Mouse (Mus musculus) NIH3T3 (cell line): ENCODE results near the gene Tiam1.
"Not testable (repeated sequence)": the region's sequence is repeated elsewhere in the genome, so short reads cannot be mapped to it uniquely, and the experiment has no call there.

Experiments used
- DNase-seq: peaks from one replicate; pipeline ENCODE4 v3.0.0-alpha.2; 2012; ENCODE audit warnings: low read depth

The Tiam1 gene

GRCm38 (mm10) chr16:90104714-90105459 lies 38.7 kb downstream of the Tiam1 start:
- no peak for DNase-seq

DNA sequence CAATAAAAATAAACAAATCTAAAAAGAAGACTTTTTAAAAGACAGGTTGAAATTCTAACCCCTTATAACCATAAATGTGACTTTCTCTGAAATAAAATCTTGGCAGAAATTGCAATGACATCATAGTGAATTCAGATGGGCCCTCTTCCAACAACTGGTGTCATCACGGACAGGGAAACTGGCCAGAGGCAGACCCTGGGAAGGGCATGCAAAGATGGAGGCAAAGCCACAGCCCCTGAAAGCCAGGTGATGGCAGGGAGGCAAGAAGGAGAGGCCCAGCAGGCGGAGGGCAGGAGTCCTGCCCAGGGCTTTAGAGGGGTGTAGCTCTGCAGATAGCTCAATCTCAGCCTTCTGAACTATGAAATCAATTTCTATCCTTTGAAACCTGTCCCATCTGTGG lies 39.8 kb downstream of the Tiam1 start:
- peak; percentile 32 for DNase-seq

GRCm38 (mm10) chr16:90102596-90102995 lies 41.0 kb downstream of the Tiam1 start:
- no peak for DNase-seq

GRCm38 (mm10) chr16:90098191-90098605 lies 45.4 kb downstream of the Tiam1 start:
- DNase-seq = no peak

DNA sequence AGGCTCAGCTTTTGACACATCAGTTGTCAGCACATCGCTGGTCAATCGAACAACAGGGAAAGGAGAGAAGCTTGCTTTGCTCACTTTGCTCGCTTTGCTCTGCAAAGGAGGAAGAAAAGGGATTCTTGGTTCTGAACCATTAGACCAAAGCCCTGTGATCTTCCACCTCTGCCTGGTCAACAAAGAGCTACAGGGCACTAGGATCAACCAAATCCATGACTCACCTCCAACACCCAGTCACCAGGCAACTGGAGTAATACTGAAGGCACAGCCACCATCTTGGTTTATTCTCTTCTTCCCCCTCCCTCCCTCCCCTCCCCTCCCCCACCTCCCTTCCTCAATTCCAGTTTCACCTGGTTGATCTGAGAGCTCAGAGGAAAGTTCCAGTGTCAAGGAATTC lies 45.8 kb downstream of the Tiam1 start:
- DNase-seq = no peak

DNA sequence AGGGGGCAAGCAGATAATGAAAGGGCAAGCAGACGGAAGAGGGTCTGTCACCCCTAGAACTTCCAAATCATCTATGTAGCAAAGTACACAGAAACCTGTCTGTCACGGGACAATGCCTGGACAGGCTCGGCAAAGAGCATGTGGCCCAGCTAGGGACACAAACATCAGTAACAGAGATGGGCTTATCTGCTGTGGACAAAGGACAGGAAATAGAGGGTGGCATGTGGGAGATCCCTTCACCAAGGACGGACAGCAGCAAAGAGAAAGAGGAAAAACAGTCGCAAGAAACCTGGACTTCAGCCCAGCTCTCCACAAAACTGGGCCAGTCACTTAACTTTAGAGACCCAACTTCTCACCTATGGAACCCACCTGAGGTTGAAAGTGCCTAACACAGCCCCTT lies 47.6 kb downstream of the Tiam1 start:
- no peak for DNase-seq

DNA sequence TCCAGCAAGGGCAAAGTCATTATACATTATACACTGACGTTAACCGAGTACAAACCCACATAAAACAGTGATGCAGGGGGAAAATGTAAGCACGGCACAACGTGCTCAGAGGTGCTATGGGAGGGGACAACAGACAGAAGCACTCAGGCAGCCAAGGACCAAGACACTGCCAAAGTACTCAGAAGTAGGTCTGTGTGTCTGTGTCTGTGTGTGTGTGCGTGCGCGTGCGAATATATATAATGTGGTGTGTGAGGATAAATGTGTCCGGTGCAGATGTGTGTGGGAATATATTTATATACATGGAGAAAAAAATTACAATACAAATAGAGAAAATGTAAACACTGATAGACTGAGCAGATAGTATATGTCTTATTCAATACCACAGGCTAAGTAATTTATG lies 50.6 kb downstream of the Tiam1 start:
- DNase-seq = no peak

DNA sequence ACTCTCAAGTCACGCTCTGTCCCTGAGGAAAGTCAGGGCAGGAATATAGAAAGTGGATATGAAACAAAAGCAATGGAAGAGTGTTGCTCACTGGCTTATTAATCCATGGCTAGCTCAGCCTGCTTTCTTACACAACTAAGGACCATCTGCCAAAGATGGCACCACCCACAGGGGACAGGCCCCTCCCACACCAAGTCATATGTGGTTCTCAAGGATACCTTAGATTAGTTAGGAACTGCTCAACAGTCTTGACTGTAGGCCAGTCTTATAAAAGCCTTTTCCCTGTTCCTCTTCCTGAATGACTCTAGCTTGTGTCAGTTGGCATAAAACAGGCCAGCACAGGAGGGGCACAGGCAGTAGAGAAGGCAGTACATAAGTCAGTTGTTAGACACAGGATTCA lies 51.7 kb downstream of the Tiam1 start:
- peak; percentile 45 for DNase-seq

DNA sequence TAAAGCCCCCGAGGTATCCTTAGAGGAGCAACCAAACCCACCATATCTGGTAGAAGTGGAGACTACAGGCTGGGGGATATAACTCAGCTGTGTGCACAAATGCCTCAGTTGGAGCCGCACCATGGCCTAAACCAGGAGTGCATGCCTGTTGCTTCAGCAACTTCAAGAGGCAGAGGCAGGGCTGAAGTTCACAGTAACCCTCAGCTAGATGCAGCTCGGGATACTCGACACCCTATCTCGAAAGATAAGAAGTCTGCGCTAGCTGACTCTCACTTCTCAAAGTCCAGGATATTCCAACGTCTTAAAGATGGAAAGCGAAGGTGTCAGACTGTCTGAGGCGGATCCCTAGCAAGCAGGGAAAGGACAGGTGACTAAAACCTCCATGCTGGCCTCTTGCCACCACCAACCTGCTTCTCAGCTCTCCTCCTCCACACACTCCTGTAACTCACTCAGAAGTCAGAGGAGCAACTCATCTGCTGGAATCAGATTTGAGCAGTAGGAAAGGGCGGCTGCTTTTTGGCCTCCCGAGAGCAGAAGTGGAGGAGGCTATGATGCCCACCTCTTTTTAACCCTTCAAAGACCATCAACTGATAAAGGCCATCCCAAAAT lies 52.4 kb downstream of the Tiam1 start:
- no peak for DNase-seq

DNA sequence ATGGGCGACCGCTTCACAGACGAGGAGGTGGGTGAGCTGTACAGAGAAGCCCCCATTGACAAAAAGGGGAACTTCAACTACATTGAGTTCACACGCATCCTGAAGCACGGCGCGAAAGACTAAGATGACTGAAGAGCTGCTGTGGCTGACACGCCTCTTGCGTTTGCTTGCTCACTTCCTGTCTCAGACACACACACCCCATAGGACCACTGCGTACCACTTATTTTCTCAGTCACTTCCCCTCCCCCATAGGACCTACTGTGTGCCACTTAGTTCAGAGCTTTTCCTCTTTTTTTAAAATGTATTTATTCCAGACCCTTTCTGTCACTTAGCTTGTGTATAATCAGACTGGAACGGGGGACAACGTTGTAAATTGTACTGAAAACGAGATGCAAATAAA lies 53.2 kb downstream of the Tiam1 start:
- DNase-seq = no peak

DNA sequence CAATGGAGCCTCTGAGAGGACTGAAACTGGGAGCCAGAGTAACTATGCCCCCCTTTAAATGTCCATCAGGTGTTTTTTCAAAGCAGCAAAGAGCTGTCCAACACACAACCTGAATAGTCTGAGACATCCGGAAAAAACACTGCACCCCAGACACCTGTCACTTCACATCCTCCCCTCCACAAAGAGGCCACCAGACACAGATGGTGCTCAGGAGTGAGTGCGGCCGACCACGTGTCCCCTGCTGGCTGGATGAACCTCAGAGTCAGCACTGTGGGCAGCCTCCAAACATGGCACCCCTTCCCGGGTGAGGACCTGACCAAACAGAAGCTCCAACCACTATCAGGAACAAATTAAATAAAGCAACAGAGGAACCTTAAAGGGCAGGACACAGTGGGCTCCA lies 56.3 kb downstream of the Tiam1 start:
- no peak for DNase-seq

- no peak for DNase-seq
Observed at GRCm38 (mm10) chr16:90086111-90086510, 57.5 kb downstream of the Tiam1 start.

GRCm38 (mm10) chr16:90085580-90085979 lies 58.0 kb downstream of the Tiam1 start:
- no peak for DNase-seq

DNA sequence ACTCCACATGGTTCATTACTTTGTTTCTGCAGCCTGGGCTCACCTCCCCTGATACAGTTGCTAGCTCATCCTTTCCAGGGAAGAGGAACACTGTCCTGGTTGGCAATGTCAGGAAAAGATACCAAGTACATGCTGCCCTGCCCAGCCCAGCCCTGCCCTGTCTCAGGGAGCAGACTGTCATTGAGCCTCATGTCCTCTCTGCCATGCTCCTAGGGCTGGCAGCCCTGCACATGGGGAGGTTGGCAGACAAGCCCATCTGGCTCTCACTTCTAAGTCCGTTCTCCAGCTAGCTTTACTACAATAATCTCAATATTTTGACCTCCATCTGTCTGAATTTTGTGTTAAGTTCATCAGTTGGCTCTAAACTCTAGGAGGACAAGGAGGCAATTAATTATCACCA lies 62.4 kb downstream of the Tiam1 start:
- DNase-seq = no peak

DNA sequence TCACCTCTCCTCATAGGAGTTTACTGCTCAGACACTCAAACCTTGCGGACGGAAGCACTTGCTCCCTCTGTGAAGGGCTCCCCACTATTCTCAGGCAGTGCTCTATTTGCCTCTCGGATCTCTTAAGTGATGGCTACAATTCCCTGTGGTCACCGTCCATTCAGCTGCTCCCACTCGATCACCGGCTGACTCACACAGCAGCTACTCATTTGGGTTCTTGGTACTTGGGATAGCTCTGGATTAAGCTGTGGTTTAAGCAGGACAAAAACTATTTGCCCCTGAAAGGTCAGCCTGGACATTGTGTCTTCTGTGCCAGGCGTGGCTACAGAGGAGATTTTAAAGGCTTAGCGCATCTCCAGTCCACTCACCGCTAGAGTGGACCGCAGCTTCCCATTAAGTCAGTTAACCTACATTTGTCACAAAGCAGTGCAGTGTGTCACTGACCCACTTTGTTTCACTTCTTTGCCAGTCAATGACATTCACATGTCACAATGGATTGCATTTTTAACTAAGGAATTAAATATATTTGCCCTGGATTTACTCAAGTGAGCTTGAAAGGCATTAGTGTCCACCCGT lies 64.7 kb downstream of the Tiam1 start:
- DNase-seq = peak; percentile 28

DNA sequence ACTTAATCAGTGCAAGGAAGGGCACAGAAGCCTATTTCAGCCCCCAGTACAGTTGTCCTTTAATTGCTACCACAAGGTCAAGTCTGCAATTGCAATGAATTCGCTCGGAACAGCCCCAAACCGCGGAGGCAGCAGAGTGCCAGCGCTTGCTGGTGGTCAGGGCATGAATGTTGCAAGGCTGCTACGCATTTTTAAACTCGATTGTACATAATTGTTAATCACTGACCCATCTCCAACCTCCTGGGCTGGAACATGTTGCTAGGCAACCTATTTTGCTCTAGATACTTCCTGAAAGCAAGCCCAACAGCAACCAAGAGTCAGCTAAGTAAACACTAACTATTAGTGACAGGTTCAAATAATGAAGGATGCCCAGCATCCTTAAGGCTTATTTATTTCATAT lies 70.1 kb downstream of the Tiam1 start:
- peak; percentile 16 for DNase-seq

DNA sequence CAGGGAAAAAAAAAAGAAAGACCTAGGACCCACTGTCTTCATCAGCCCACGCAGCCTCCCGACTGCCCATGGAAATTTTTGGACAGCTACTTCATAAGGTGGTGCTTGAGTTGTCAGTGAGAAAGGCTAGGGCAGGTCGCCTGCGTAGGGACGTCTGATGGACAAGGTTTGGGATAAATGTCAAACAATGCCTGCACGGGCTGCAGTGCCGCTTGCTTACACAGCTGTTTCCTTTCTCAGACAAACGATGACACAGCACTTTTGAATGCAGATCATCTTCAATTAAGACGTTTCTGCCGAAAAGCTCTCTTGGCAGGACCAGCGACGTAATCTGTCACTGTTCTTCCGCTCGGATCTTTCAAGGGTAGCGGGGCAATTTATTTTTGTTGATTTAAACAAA lies 70.9 kb downstream of the Tiam1 start:
- peak; percentile 49 for DNase-seq

GRCm38 (mm10) chr16:90071125-90071524 lies 72.4 kb downstream of the Tiam1 start:
- DNase-seq = not testable (repeated sequence)

DNA sequence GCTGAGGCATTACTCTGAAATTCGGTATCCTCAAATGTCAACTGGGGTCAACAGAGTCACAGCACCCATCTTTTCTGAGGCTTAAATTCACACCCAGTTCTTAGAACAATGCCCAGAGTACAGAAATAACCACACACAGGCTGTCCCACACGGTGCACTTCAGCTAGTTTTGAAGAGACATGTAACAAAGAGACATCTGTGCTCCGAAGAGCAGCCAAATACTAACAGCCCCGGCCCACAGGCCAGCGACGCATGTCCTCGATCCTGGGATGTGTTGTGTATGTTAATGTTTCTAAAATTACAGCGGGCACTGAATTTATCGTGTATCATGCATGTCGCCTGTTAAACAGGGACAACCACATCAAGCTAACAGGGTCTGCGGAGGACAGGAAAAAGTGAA lies 73.5 kb downstream of the Tiam1 start:
- DNase-seq = no peak

DNA sequence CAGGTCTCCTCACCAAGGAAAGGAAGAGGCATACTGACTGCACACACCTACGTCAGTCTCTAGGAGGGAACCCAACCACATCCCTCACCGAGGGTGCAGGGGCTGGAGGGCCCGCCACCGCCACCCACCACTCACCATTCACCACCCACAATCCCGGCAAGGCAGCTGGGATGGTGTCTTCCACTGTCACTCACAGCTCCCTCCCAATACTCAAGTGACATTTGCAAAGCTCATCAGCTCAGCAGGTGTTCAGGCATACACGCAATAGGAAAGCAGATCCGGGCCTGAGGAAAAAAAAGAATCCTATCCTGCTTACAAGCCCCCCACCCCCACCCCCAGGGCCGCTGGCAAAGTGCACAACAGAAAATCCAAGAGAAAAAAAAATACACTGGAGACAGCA lies 74.4 kb downstream of the Tiam1 start:
- DNase-seq = no peak

GRCm38 (mm10) chr16:90052905-90053519 lies 90.6 kb downstream of the Tiam1 start:
- DNase-seq = peak; percentile 6

DNA sequence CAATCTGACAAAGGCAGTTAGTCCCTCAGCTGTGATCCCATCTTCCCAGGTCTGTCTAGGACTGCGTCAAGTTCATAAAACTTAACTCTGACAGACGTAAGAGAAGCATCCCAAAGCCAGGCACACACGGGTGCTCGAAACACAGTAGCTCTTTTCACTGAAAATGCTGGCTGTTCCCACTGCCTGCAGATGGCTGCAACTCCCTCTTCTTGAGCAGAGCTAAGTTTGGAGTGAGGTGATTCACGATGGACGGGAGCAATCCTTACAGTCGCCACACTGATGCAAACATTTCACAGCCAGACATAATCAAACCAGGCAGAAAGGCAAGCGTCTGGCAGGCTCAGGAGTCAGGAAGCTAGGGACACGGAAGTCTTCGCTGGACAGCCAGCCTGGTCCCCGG lies 91.2 kb downstream of the Tiam1 start:
- no peak for DNase-seq

DNA sequence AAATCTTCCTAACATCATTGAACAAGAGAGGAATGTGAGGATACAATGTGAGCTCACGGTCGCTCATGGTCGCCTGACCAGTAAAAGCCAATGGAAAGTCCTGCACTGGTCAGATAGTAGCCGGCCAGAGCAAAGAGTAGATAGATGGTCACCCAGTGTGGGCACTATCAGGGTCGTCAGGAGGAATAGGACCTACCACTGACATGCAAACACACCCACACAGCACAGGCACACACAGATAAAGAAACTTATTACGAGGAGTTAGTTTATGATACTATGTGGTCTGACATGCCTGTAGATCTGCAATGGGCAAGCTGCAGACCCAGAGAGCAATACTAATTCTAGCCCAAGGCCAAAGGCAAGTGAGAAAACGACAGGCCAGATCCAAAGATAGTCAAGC lies 92.5 kb downstream of the Tiam1 start:
- no peak for DNase-seq
